Mouse (Mus musculus): ENCODE data around the gene Col26a1. TPM values are rescaled to one million over a fixed set of nuclear protein-coding genes. Genes with fewer than 3 reads are reported as not detected.
A peak's percentile ranks its signal among the peaks of the same experiment; 100 is the strongest.

Col26a1 gene
- polyA plus RNA-seq, 1 experiment from 2014 or later: 8.8 TPM

DNA sequence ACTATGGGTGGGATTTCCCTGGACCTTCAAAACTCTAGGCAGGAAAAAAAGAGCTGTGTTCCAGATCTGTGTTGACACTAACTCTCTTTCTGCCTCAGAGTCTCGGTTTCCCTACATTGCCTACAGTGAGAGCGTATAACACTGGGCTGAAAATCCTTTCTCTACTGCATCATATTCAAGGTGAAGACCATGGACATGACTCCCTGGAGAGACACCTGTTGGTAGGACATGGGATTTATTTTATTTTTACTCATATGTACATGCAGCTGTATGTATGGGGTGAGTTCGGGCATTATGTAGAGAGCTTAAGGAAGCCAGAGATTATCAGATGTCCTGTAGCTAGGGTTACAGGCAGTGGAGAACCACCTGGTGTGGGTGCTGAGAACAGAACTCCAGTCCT lies 50.0 kb downstream of the Col26a1 start:
- DNase-seq (ENCODE audit: low spot score): no peak
- no peak for ATAC-seq
- 85% methylated on average over 3 of the region's 3 CpGs for WGBS

DNA sequence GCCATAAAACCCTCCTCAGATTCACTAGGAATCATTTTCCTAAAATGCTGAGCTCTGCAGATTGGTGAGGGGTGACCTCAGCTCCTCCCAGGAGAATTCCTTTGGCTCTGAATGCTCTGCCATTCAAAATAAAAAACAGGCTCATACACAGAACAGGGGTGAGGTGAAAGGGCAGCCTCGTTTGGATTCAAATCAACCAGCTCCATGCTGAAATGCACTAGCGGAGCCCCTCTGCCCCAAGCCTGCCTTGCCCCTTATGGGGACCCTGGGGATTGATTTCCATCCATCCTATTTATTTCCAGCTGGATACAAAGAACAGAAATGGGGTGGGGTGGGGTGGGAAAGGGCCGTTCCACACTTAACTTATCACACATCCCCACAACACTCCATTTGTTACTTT lies 52.9 kb downstream of the Col26a1 start:
- 62% methylated on average over 3 of the region's 3 CpGs for WGBS
- Histone ChIP-seq H3K9me3 (replicated peaks; ENCODE audit: control insufficient read depth, low read length) (no peaks in the 10 kb centered on the region), H3K27ac (ENCODE audit: low read depth, low read length) (no peak overlapping the region), H3K9ac (ENCODE audit: low read length) (no peak overlapping the region), H3K4me3 (ENCODE audit: low read depth, low read length) (no peak overlapping the region), H3K4me1 (ENCODE audit: control insufficient read depth, insufficient read depth, low read length) (no peaks in the 10 kb centered on the region), H3K4me2 (ENCODE audit: low read length) (no peak overlapping the region), H3K27me3 (replicated peaks; ENCODE audit: control insufficient read depth, insufficient read depth, low read length) (no peaks in the 10 kb centered on the region), H3K36me3 (ENCODE audit: control insufficient read depth, insufficient read depth, low read length) (no peaks in the 10 kb centered on the region)
- DNase-seq (ENCODE audit: low spot score) (no peak), ATAC-seq (no peak)

More for the DNA sequence above, 50.0 kb downstream of the Col26a1 start:
- no peak overlapping the region for H3K9ac ChIP-seq (ENCODE audit: low read length)
- no peaks in the 10 kb centered on the region for H3K9me3 ChIP-seq (replicated peaks; ENCODE audit: control insufficient read depth, low read length)
- no peak overlapping the region for H3K4me2 ChIP-seq (ENCODE audit: low read length)
- H3K36me3 ChIP-seq (ENCODE audit: control insufficient read depth, insufficient read depth, low read length): no peaks in the 10 kb centered on the region
- H3K4me1 ChIP-seq (ENCODE audit: control insufficient read depth, insufficient read depth, low read length): no peaks in the 10 kb centered on the region
- no peaks in the 10 kb centered on the region for H3K27me3 ChIP-seq (replicated peaks; ENCODE audit: control insufficient read depth, insufficient read depth, low read length)
- H3K4me3 ChIP-seq (ENCODE audit: low read depth, low read length): no peak overlapping the region
- H3K27ac ChIP-seq (ENCODE audit: low read depth, low read length): no peak overlapping the region

DNA sequence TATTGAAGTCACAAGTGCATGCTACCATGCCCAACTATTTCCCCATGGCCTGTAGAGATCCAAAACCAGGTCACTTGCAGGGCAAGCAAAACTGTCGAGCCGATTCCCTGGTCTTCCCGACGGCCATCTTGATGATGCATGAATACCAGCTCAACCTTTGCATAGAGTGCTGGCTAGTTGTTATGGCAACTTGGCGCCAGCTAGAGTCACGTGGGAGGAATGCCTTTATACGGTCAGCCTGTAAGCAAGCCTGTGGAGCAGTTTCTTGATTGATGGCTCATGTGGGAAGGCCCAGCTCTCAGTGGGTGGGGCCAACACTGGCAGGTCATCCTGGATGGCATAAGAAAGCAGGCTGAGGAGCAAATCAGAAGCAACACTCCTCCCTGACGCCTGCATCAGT lies 61.0 kb downstream of the Col26a1 start:
- Histone ChIP-seq H3K4me3 (ENCODE audit: low read depth, low read length) (no peak overlapping the region), H3K9me3 (replicated peaks; ENCODE audit: control insufficient read depth, low read length) (no peaks in the 10 kb centered on the region), H3K4me1 (ENCODE audit: control insufficient read depth, insufficient read depth, low read length) (no peaks in the 10 kb centered on the region), H3K27me3 (replicated peaks; ENCODE audit: control insufficient read depth, insufficient read depth, low read length) (no peaks in the 10 kb centered on the region), H3K27ac (ENCODE audit: low read depth, low read length) (no peak overlapping the region), H3K9ac (ENCODE audit: low read length) (no peak overlapping the region), H3K4me2 (ENCODE audit: low read length) (no peak overlapping the region), H3K36me3 (ENCODE audit: control insufficient read depth, insufficient read depth, low read length) (no peaks in the 10 kb centered on the region)
- ATAC-seq: no peak
- WGBS: 79% methylated on average over 8 of the region's 8 CpGs
- DNase-seq (ENCODE audit: low spot score): no peak

- DNase-seq (ENCODE audit: low spot score): no peak
- Histone ChIP-seq H3K36me3 (ENCODE audit: control insufficient read depth, insufficient read depth, low read length) (no peaks in the 10 kb centered on the region), H3K4me3 (ENCODE audit: low read depth, low read length) (no peak overlapping the region), H3K9ac (ENCODE audit: low read length) (no peak overlapping the region), H3K27me3 (replicated peaks; ENCODE audit: control insufficient read depth, insufficient read depth, low read length) (no peaks in the 10 kb centered on the region), H3K4me2 (ENCODE audit: low read length) (no peak overlapping the region), H3K27ac (ENCODE audit: low read depth, low read length) (no peak overlapping the region), H3K4me1 (ENCODE audit: control insufficient read depth, insufficient read depth, low read length) (no peaks in the 10 kb centered on the region), H3K9me3 (replicated peaks; ENCODE audit: control insufficient read depth, low read length) (no peaks in the 10 kb centered on the region)
- ATAC-seq: no peak
- 77% methylated on average over 2 of the region's 2 CpGs for WGBS
These were observed 62.1 kb downstream of the Col26a1 start for GRCm38 (mm10) chr5:136820911-136821310.

GRCm38 (mm10) chr5:136819686-136820085 lies 63.3 kb downstream of the Col26a1 start:
- no peaks in the 10 kb centered on the region for H3K4me1 ChIP-seq (ENCODE audit: control insufficient read depth, insufficient read depth, low read length)
- H3K4me2 ChIP-seq (ENCODE audit: low read length): no peak overlapping the region
- no peaks in the 10 kb centered on the region for H3K36me3 ChIP-seq (ENCODE audit: control insufficient read depth, insufficient read depth, low read length)
- H3K9me3 ChIP-seq (replicated peaks; ENCODE audit: control insufficient read depth, low read length): no peaks in the 10 kb centered on the region
- no peak overlapping the region for H3K9ac ChIP-seq (ENCODE audit: low read length)
- no peak overlapping the region for H3K4me3 ChIP-seq (ENCODE audit: low read depth, low read length)
- 87% methylated on average over 11 of the region's 11 CpGs for WGBS
- no peak overlapping the region for H3K27ac ChIP-seq (ENCODE audit: low read depth, low read length)
- H3K27me3 ChIP-seq (replicated peaks; ENCODE audit: control insufficient read depth, insufficient read depth, low read length): no peaks in the 10 kb centered on the region
- no peak for DNase-seq (ENCODE audit: low spot score)
- no peak for ATAC-seq

DNA sequence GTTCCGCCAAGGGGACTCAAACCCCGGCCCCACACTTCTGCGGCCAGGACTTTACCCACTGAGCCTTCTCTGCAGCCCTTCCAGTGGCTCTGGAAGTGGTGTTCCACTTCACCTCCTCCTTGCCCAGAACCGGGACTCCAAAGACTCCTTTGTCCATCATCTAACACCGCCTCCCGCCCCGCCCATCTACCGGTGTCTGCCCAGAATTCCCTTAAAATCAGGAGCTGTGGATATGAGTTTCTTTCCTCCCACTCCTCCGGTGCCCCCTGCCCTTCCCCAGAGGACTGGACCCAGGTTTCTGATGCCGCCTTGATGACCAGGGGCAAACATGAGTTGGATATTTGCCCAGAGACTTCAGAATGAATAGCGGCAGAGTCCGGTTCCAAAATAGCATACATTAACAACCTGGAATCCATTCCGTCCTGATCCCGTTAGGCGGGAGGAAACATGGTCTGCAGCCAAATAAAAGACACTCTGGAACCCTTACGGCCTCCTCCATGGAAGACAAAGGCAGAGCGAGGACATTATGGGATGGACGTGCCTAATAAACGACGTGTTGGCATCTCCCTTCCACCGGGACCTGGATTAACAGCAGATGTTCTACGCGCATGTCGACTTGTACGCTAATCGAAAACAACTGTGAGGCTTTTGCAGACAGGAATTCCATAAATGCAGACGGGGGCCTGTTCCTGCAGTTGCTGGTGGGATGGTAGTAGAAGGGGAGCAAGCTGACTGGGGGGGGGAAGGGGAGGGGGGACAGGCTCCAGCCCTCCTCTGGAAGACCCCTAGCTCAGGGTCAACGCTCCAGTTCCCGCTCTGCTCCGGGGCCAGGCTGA lies 72.3 kb downstream of the Col26a1 start:
- DNase-seq (ENCODE audit: low spot score): no peak
- no peak overlapping the region for H3K9ac ChIP-seq (ENCODE audit: low read length)
- no peaks in the 10 kb centered on the region for H3K9me3 ChIP-seq (replicated peaks; ENCODE audit: control insufficient read depth, low read length)
- H3K4me2 ChIP-seq (ENCODE audit: low read length): peak overlapping the region; percentile 4; the same call in 1 of the 2 replicates
- H3K4me3 ChIP-seq (ENCODE audit: low read depth, low read length): no peak overlapping the region
- no peaks in the 10 kb centered on the region for H3K27me3 ChIP-seq (replicated peaks; ENCODE audit: control insufficient read depth, insufficient read depth, low read length)
- ATAC-seq: no peak
- no peak overlapping the region for H3K27ac ChIP-seq (ENCODE audit: low read depth, low read length)
- no peaks in the 10 kb centered on the region for H3K4me1 ChIP-seq (ENCODE audit: control insufficient read depth, insufficient read depth, low read length)
- WGBS: 55% methylated on average over 30 of the region's 30 CpGs
- H3K36me3 ChIP-seq (ENCODE audit: control insufficient read depth, insufficient read depth, low read length): no peaks in the 10 kb centered on the region

DNA sequence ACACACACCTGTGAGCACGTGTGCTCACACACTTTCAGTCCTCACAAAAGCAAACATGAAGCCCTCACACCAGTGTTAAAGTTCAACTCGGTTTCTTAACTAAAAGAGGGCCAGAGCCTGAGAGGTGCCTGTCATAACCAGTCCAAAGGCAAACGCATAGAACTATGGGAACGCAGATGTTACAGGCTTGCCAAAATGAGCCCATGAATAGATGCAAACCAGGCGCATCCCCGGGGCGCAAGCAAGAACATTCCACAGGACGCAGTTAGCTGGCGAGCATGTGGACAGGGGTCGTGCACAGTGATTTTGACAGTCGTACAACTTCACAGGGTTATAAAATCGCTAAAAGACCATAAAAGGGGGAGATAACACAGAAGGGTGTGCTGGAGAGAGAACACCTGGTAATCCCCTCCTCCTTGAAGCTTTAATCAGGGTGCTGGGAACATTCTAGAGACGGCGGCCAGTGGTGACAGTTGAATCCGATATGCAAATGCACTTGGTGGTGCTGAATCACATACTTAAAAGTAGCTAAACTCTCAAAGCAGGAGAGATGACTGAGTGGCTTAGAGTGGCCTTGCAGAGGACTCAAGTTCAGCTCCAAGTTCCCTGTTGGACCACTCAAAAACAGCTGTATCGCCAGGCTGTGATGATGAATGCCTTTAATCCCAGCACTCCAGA lies 76.5 kb downstream of the Col26a1 start:
- WGBS: 81% methylated on average over 16 of the region's 16 CpGs

DNA sequence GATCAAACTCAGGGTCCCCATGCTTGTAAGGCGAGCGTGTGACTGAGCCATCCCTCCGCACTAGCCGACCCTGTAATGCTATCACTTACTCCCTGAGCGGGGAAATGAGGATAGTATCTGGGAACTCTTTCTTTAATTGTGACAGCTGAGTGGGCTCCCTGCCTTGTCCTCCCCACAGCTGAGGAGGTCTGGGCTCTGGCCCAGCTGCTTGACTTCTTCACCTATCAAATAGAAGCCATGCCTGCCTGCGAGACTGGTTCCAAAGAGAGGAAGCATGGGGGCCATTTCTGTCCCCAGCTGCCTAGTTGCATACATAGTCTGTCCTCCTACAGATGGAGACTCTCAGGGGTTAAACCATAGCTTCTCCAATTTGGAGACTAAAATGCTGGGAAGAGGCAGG lies 78.0 kb downstream of the Col26a1 start:
- H3K4me3 ChIP-seq (ENCODE audit: low read depth, low read length): no peak overlapping the region
- no peak overlapping the region for H3K4me2 ChIP-seq (ENCODE audit: low read length)
- no peak overlapping the region for H3K9ac ChIP-seq (ENCODE audit: low read length)
- DNase-seq (ENCODE audit: low spot score): no peak
- no peaks in the 10 kb centered on the region for H3K9me3 ChIP-seq (replicated peaks; ENCODE audit: control insufficient read depth, low read length)
- H3K36me3 ChIP-seq (ENCODE audit: control insufficient read depth, insufficient read depth, low read length): no peaks in the 10 kb centered on the region
- no peak overlapping the region for H3K27ac ChIP-seq (ENCODE audit: low read depth, low read length)
- H3K27me3 ChIP-seq (replicated peaks; ENCODE audit: control insufficient read depth, insufficient read depth, low read length): no peaks in the 10 kb centered on the region
- ATAC-seq: no peak
- 77% methylated on average over 6 of the region's 6 CpGs for WGBS
- H3K4me1 ChIP-seq (ENCODE audit: control insufficient read depth, insufficient read depth, low read length): peaks cover 3% of the 10 kb centered on the region; the same call in 1 of the 2 replicates

More for the DNA sequence above, 76.5 kb downstream of the Col26a1 start:
- no peaks in the 10 kb centered on the region for H3K9me3 ChIP-seq (replicated peaks; ENCODE audit: control insufficient read depth, low read length)
- H3K27me3 ChIP-seq (replicated peaks; ENCODE audit: control insufficient read depth, insufficient read depth, low read length): no peaks in the 10 kb centered on the region
- H3K4me1 ChIP-seq (ENCODE audit: control insufficient read depth, insufficient read depth, low read length): peaks cover 3% of the 10 kb centered on the region; the same call in 1 of the 2 replicates
- ATAC-seq: no peak
- H3K27ac ChIP-seq (ENCODE audit: low read depth, low read length): no peak overlapping the region
- no peak overlapping the region for H3K4me2 ChIP-seq (ENCODE audit: low read length)
- no peak for DNase-seq (ENCODE audit: low spot score)
- no peak overlapping the region for H3K4me3 ChIP-seq (ENCODE audit: low read depth, low read length)
- H3K36me3 ChIP-seq (ENCODE audit: control insufficient read depth, insufficient read depth, low read length): no peaks in the 10 kb centered on the region
- no peak overlapping the region for H3K9ac ChIP-seq (ENCODE audit: low read length)

- no peaks in the 10 kb centered on the region for H3K27me3 ChIP-seq (replicated peaks; ENCODE audit: control insufficient read depth, insufficient read depth, low read length)
- no peak overlapping the region for H3K4me3 ChIP-seq (ENCODE audit: low read depth, low read length)
- H3K9ac ChIP-seq (ENCODE audit: low read length): no peak overlapping the region
- H3K9me3 ChIP-seq (replicated peaks; ENCODE audit: control insufficient read depth, low read length): no peaks in the 10 kb centered on the region
- WGBS: 35% methylated on average over 1 of the region's 1 CpGs
- H3K27ac ChIP-seq (ENCODE audit: low read depth, low read length): no peak overlapping the region
- no peak for ATAC-seq
- no peak overlapping the region for H3K4me2 ChIP-seq (ENCODE audit: low read length)
- no peaks in the 10 kb centered on the region for H3K36me3 ChIP-seq (ENCODE audit: control insufficient read depth, insufficient read depth, low read length)
- H3K4me1 ChIP-seq (ENCODE audit: control insufficient read depth, insufficient read depth, low read length): peaks cover 3% of the 10 kb centered on the region; the same call in 1 of the 2 replicates
- DNase-seq (ENCODE audit: low spot score): no peak
These were observed 78.8 kb downstream of the Col26a1 start for GRCm38 (mm10) chr5:136804246-136804645.

Data from forebrain, embryonic 14.5 days (tissue).